Mouse (Mus musculus) limb, embryonic 15.5 days (tissue): ENCODE data around the gene Foxp4. TPM values are rescaled to one million over a fixed set of nuclear protein-coding genes. Genes with fewer than 3 reads are reported as not detected.

ENCODE experiments used
- ATAC-seq: fragments of 200-750 bp; cut with Nextera tagmentation; 2 replicates; pipeline ENCODE4 v1.8.0; 2017; ENCODE audit warnings: low read depth, moderate TSS enrichment; ENCODE audit not compliant: insufficient number of reproducible peaks, low FRiP score, low TSS enrichment
- H3K27ac ChIP-seq: fragments of 300-500 bp; sonication (generic); 2 replicates; pipeline ENCODE4 v1.5.1; 2015; ENCODE audit warnings: moderate library complexity, mild to moderate bottlenecking, inconsistent platforms
- H3K27me3 ChIP-seq: fragments of 300-500 bp; sonication (generic); 2 replicates; pipeline ENCODE4 v1.6.1; 2015; ENCODE audit warnings: inconsistent platforms
- H3K36me3 ChIP-seq: fragments of 300-500 bp; sonication (generic); 2 replicates; pipeline ENCODE4 v1.6.1; 2015; ENCODE audit warnings: inconsistent platforms
- H3K4me1 ChIP-seq: fragments of 300-500 bp; sonication (generic); 2 replicates; pipeline ENCODE4 v1.6.1; 2015; ENCODE audit warnings: inconsistent platforms
- H3K4me2 ChIP-seq: fragments of 300-500 bp; sonication (generic); 2 replicates; pipeline ENCODE4 v1.6.1; 2015; ENCODE audit warnings: mild to moderate bottlenecking, inconsistent platforms
- H3K4me3 ChIP-seq: fragments of 300-500 bp; sonication (generic); 2 replicates; pipeline ENCODE4 v1.5.1; 2015; ENCODE audit warnings: mild to moderate bottlenecking, inconsistent platforms
- H3K9ac ChIP-seq: fragments of 300-500 bp; sonication (generic); 2 replicates; pipeline ENCODE4 v1.6.1; 2015; ENCODE audit warnings: inconsistent platforms
- H3K9me3 ChIP-seq: fragments of 300-500 bp; sonication (generic); 2 replicates; pipeline ENCODE4 v1.6.1; 2016; ENCODE audit warnings: inconsistent platforms
- WGBS: fragments of 180-500 bp; shearing (Covaris S2); methylation state at CpG from one replicate; pipeline ENCODE4 v1.1.7; 2015; 5-methylcytosine and 5-hydroxymethylcytosine counted together
- polyA plus RNA-seq: library from polyadenylated mRNA; unstranded; fragments of >200 nt; fragmentation: Nextera tagmentation; extraction: Ambion mirVana; gene quantifications from 2 replicates; pipeline ENCODE4 v1.2.1, GENCODE M21; 2015

The Foxp4 gene
- polyA plus RNA-seq, 1 experiment from 2014 or later, result 22.4 TPM

DNA sequence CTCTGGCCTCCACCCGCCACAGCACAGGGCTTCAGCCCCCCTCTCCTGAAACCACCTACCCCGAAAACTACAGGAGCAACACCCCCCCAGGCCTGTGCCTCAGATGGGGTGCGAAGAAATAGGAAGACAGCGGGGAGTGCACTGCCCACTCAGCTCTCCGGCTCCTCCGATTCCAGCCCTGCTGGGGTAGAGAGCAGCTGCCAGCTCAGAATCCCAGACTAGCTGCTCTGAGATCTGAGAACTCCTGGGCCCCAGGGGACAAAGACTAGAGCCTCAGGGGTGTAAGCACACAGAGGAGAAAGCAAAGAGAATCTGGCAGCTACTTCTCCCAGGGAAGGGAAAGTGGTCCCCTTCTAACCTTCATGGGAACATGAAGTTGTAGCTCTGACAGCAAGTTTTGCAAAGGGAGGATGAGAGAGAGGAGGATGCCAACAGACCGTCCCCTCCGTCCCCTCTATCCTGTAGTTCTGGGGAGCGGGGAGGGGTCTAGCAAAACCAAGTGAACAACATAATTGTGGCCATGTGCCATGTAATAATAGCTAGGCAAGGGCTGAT lies 17.0 kb downstream of the Foxp4 start:
- WGBS, result 42% methylated on average over 9 of the region's 9 CpGs
- H3K4me2 ChIP-seq, result no peak overlapping the region
- ATAC-seq, result no peak
- H3K9ac ChIP-seq, result no peak overlapping the region
- no peaks in the 10 kb centered on the region for H3K27me3 ChIP-seq
- peaks cover 18% of the 10 kb centered on the region; the same call in 1 of the 2 replicates for H3K36me3 ChIP-seq
- no peaks in the 10 kb centered on the region for H3K9me3 ChIP-seq
- H3K4me1 ChIP-seq, result peaks cover 65% of the 10 kb centered on the region
- H3K27ac ChIP-seq, result no peak overlapping the region
- no peak overlapping the region for H3K4me3 ChIP-seq

DNA sequence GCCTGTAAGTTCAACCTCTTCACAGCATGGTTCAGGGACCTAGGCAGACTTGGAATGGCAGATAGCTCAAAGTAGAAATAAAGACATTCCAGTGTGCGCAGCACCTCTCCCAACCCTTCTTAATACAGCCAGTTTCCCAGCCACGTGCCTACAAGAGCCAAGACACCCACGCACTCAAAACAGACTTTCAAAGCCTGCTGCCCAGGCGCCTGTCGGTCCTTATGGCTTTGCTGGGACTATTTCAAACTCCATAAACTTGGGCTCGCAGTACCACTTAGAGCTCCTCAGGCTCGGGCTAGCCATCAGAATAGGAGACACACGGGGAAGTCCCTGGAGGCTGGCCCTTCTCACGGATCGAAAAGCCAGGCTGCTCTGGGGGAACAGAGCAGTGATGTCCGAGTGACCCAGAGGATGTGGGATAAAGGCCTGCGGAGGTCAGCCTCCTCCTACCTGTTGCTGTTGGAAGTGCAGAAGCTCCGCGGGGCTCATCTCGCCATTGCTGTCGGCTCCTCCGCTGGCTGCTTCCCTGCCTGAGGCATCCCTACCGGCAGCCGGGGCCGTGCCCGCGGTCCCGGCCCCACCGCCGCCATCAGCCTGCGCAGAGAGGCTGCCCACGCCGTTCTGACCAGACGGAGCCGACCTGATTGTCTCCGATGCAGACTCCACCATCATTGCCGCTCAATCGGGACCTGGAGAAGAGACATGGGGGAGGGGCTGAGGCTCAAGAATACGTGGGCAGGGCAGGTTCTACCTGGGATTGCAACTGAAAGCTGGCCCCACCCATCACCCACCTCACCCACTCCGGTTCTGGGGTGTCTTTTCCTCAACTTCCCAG lies 20.4 kb downstream of the Foxp4 start:
- peaks cover 44% of the 10 kb centered on the region for H3K36me3 ChIP-seq
- no peak overlapping the region for H3K9ac ChIP-seq
- ATAC-seq, result no peak
- H3K4me3 ChIP-seq, result no peak overlapping the region
- peaks cover 53% of the 10 kb centered on the region for H3K4me1 ChIP-seq
- 29% methylated on average over 35 of the region's 35 CpGs for WGBS
- no peak overlapping the region; the same call in 1 of the 2 replicates for H3K27ac ChIP-seq
- no peaks in the 10 kb centered on the region for H3K27me3 ChIP-seq
- peak overlapping the region; percentile 24 for H3K4me2 ChIP-seq
- H3K9me3 ChIP-seq, result no peaks in the 10 kb centered on the region

DNA sequence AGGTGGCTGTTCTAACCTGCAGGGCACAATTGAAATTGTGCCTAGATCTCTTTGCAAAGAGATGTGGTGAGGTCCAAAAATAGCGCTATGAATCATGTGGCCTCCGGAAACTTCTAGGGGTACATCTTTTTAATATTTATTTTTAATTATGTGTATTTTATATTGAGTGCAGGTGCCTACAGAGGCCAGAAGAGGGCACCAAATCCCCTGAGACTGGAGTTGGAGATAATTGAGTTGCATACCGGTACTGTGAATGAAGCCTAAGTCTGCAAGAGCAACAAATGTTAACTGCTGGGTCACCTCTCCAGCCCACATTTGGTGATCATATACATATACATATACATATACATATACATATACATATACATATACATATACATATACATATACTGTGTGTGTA lies 22.7 kb downstream of the Foxp4 start:
- no peak for ATAC-seq
- no peak overlapping the region for H3K27ac ChIP-seq
- H3K9ac ChIP-seq, result no peak overlapping the region
- no peaks in the 10 kb centered on the region for H3K9me3 ChIP-seq
- H3K4me3 ChIP-seq, result no peak overlapping the region
- H3K36me3 ChIP-seq, result peaks cover 46% of the 10 kb centered on the region
- 68% methylated on average over 3 of the region's 3 CpGs for WGBS
- H3K27me3 ChIP-seq, result no peaks in the 10 kb centered on the region
- no peak overlapping the region for H3K4me2 ChIP-seq
- peaks cover 50% of the 10 kb centered on the region for H3K4me1 ChIP-seq

DNA sequence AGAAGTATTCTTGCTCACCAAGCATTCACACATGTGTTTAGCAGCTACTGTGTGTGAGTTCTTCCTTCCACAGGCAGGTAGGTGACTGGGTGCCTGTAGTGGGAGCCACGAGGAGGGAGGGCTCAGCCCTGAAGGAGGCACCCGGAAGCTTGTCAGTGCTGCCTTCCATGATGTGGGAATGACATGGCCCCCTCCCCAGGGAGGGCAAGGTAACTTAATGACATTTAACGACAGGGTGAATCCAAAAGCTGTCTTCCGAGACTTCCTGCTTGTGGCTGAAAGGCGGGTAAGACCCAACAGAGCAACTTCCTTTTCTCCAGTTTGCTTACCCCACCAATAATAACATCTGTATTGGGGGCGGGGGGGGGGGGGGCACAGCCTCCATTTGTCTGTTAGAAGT lies 23.7 kb downstream of the Foxp4 start:
- no peak overlapping the region for H3K4me3 ChIP-seq
- no peaks in the 10 kb centered on the region for H3K9me3 ChIP-seq
- H3K27ac ChIP-seq, result no peak overlapping the region; the same call in 1 of the 2 replicates
- no peaks in the 10 kb centered on the region for H3K27me3 ChIP-seq
- no peak overlapping the region for H3K4me2 ChIP-seq
- no peak overlapping the region for H3K9ac ChIP-seq
- WGBS, result 54% methylated on average over 6 of the region's 6 CpGs
- no peak for ATAC-seq
- H3K36me3 ChIP-seq, result peaks cover 49% of the 10 kb centered on the region
- H3K4me1 ChIP-seq, result peaks cover 41% of the 10 kb centered on the region

DNA sequence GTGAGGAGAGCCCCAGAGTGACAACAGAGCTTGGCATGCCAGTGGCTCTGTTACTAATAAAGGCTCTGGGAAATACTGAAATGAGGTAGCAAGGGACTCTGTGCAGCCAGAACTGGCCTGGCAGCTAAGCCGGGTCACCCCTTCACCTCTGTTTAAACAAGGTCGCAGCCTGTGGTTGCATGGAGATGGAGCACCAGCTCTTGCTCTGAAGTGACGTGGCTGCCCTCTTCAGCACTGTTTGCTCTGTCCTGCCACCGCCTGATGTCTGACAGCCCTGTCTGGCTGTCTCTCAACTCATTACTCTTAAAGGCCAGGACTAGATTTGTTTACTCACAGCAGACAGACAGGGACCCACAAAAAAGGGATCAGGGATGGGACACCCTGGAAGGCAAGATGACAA lies 25.3 kb downstream of the Foxp4 start:
- ATAC-seq, result no peak
- 39% methylated on average over 4 of the region's 4 CpGs for WGBS
- 0 out of 2 replicates have a peak overlapping the region, but pooled peaks have one; percentile 5 for H3K27ac ChIP-seq

DNA sequence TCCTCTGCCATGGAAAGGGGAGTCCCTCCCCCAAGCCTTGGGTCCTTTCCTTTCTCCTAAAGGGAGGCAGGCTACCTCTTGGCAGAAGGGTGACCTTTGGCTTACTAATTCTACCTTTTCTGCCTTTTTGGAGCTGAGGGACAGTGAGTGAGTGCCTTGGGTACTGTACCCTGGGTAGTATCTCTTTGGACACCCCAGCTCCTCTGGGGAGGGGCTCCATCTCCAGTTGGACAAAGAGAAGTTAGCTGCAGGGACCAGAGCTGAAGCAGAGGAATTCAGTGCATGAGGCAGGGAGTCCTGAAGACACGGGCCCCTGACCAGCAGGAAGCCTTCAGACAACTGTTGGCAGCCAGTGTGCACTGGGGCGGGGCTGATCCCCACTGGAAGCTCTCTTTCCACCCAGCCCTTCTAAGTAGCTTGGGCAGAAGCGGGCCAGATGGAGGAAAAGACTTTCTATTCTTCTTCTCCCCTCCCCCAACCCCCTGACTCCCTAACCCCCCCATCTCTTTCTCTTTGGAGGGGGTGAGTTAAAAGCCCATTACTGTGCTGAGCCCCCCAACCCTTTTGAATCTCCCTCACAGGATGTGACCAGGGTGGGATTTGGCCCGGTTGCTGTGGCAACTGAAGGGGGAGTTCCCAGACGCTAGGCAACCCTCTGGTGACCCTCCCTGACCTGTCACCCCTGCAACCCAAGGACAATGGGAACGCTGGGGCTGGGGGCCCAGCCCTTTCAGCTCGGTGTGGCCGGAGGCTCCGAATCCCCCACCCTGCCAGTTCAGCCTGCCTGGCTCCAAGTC lies 26.3 kb downstream of the Foxp4 start:
- Histone ChIP-seq H3K4me1 (peaks cover 28% of the 10 kb centered on the region), H3K4me2 (0 out of 2 replicates have a peak overlapping the region, but pooled peaks have one; percentile 5), H3K4me3 (no peak overlapping the region), H3K9me3 (no peaks in the 10 kb centered on the region), H3K27ac (no peak overlapping the region), H3K27me3 (no peaks in the 10 kb centered on the region), H3K36me3 (peaks cover 50% of the 10 kb centered on the region), H3K9ac (no peak overlapping the region)
- 13% methylated on average over 9 of the region's 9 CpGs for WGBS
- no peak for ATAC-seq

More for the DNA sequence above, 25.3 kb downstream of the Foxp4 start:
- no peaks in the 10 kb centered on the region for H3K9me3 ChIP-seq
- H3K9ac ChIP-seq, result no peak overlapping the region
- H3K27me3 ChIP-seq, result no peaks in the 10 kb centered on the region
- peaks cover 32% of the 10 kb centered on the region for H3K4me1 ChIP-seq
- no peak overlapping the region for H3K4me2 ChIP-seq
- H3K36me3 ChIP-seq, result peaks cover 53% of the 10 kb centered on the region
- no peak overlapping the region for H3K4me3 ChIP-seq

DNA sequence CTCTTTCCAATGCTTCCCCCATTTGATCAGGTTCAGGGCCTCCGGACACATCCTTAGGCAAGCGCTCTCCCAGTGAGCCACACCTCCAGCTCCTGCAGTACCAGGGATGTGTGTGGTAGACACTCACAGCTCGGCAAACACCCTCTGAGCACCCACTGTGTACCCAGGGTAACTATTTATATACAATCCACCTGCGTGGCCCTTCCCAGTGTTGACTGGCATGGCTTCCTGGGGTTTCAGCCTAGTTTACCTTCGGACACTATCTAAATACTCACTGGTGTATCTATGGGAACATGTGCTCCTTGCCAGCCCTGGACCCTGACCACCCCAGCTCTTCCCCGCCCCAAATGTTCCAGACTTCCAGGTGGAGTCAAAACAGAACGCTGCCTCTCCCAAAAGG lies 34.7 kb downstream of the Foxp4 start:
- Histone ChIP-seq H3K27me3 (no peaks in the 10 kb centered on the region), H3K9ac (no peak overlapping the region), H3K9me3 (no peaks in the 10 kb centered on the region), H3K4me2 (no peak overlapping the region), H3K4me3 (no peak overlapping the region), H3K27ac (0 out of 2 replicates have a peak overlapping the region, but pooled peaks have one; percentile 24), H3K4me1 (peaks cover 43% of the 10 kb centered on the region), H3K36me3 (peaks cover 34% of the 10 kb centered on the region)
- no peak for ATAC-seq
- 69% methylated on average over 7 of the region's 7 CpGs for WGBS

DNA sequence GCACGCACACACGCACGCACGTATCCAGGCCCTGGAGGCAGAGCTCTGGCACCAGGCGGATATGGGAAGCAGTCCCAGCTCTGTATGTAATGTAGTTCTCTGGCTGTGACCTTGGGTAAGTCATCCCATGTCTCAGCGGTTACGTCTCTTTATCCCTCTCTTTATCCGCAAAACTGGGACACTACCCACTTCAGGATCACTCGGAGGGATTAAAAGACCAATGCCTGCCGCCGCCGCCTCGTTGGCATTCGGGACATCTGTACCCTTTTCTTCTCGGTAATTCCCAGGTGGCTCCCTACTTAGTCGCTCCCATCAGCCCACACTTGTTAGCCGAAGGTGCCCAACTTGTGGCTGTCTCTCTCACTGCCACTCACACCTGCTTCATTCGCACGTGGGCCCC lies 35.2 kb downstream of the Foxp4 start:
- H3K9ac ChIP-seq, result no peak overlapping the region
- no peaks in the 10 kb centered on the region for H3K9me3 ChIP-seq
- no peak overlapping the region for H3K4me2 ChIP-seq
- WGBS, result 59% methylated on average over 19 of the region's 19 CpGs
- H3K4me1 ChIP-seq, result peaks cover 43% of the 10 kb centered on the region
- ATAC-seq, result no peak
- 0 out of 2 replicates have a peak overlapping the region, but pooled peaks have one; percentile 11 for H3K27ac ChIP-seq
- H3K27me3 ChIP-seq, result no peaks in the 10 kb centered on the region
- no peak overlapping the region for H3K4me3 ChIP-seq
- H3K36me3 ChIP-seq, result peaks cover 29% of the 10 kb centered on the region

DNA sequence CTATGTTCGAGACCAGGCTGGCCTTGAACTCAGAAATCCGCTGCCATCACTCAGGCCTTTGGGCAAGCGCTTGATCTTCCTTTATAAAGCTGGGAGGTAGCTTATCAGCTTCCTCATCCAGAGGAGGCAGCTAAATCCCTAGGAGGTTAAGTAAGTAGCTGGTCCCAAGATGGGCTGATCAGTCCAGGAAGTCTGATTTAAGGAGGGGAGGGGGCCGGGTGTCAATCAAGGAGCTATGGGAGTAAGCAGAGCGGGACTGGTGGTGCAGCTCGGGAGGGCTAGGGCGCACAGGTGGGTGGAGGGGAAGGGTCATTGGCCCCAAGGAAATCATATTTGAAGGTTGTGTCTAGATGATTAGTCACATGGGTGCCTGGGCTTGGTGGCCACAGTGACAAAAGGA lies 35.8 kb downstream of the Foxp4 start:
- Histone ChIP-seq H3K27ac (no peak overlapping the region), H3K9ac (no peak overlapping the region), H3K4me1 (peaks cover 43% of the 10 kb centered on the region), H3K4me2 (no peak overlapping the region), H3K4me3 (no peak overlapping the region), H3K36me3 (peaks cover 29% of the 10 kb centered on the region), H3K9me3 (no peaks in the 10 kb centered on the region), H3K27me3 (no peaks in the 10 kb centered on the region)
- 81% methylated on average over 7 of the region's 7 CpGs for WGBS
- ATAC-seq, result no peak

DNA sequence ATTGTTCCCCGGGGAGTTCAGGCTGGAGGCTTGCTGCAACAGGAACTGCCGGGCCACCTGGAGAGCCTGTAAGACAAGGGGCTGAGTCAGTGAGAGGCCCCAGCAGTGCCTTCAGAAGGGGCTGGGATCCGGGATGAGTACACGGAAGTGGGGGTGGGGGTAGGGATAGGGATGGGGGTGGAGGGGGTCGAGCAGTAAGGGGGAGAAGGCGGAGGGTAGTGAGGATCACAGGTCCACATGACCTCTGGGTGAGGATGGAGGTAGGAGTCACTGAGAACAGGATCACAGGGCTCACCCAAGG lies 36.3 kb downstream of the Foxp4 start:
- Histone ChIP-seq H3K4me1 (peaks cover 43% of the 10 kb centered on the region), H3K36me3 (peaks cover 30% of the 10 kb centered on the region), H3K9ac (no peak overlapping the region), H3K27ac (peak overlapping the region; percentile 71), H3K27me3 (no peaks in the 10 kb centered on the region), H3K4me2 (no peak overlapping the region), H3K4me3 (no peak overlapping the region), H3K9me3 (no peaks in the 10 kb centered on the region)
- no peak; the same call in 1 of the 2 replicates for ATAC-seq
- 14% methylated on average over 6 of the region's 6 CpGs for WGBS

DNA sequence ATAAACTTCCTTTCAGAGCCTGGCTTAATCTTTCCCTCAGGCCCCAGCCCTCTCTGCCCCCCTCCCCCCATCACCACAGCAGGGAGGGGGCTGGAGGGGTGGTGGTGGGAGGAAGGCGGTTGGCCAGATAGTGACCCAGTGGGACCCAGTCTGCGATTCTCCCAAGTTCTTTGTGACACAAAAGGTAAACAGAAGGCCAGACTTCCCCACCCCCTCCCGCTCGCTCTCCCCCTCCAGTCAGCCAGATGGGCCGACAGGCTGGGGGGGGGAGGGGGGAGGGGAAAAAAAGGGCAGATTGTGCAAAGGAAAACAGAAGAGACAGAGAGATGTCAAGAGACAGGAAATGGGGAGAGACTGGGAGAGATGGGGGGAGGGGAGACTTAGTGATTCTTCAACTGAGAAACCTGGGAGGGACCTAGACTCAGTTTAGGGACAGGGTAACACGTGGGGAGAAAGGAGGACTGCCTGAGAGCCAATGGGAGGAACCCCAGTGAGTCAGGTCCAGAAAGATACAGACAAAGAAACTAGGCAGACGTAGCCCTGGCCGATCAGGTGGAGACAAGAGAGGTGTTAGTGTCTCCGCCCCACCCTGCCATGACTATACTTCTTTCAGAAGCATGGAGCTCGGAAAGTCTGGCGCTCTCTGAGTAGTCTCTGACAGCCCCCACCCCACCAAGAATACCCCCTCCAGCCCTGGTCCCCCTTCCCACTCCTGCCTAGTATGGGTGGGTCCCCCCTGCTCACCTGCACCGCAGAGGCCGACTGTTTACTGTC lies 36.9 kb downstream of the Foxp4 start:
- peaks cover 27% of the 10 kb centered on the region for H3K36me3 ChIP-seq
- no peak; the same call in 1 of the 2 replicates for ATAC-seq
- H3K4me3 ChIP-seq, result no peak overlapping the region
- H3K9me3 ChIP-seq, result no peaks in the 10 kb centered on the region
- H3K9ac ChIP-seq, result no peak overlapping the region
- H3K27me3 ChIP-seq, result no peaks in the 10 kb centered on the region
- H3K27ac ChIP-seq, result peak overlapping the region; percentile 71
- H3K4me2 ChIP-seq, result 0 out of 2 replicates have a peak overlapping the region, but pooled peaks have one; percentile 5
- H3K4me1 ChIP-seq, result peaks cover 48% of the 10 kb centered on the region
- 30% methylated on average over 13 of the region's 13 CpGs for WGBS
